Mouse (Mus musculus): ENCODE measurements around the gene Mslnl. TPM values are rescaled to one million over a fixed set of nuclear protein-coding genes. Genes with fewer than 3 reads are reported as not detected.

Gene Mslnl
- total and polyA plus RNA-seq, 2 experiments from 2014 or later, result 0.05 TPM; not detected in 1

GRCm38 (mm10) chr17:25783861-25784574, 48.2 kb downstream of the Mslnl start:
- H3K27ac ChIP-seq, result no peak overlapping the region; the same call in 1 of the 2 replicates

GRCm38 (mm10) chr17:25785281-25785745, 49.5 kb downstream of the Mslnl start, which contains the start of gene Haghl:
Gene Haghl (minus strand): TSS chr17:25785673.
- H3K9ac ChIP-seq (replicated peaks; ENCODE audit: low read length), result peak within 1 kb of the TSS; percentile 78
- DNase-seq (ENCODE audit: low spot score), result peak; percentile 99
- H3K27me3 ChIP-seq (ENCODE audit: insufficient read depth, low read length), result no peaks in the 10 kb centered on the region
- under 1% methylated on average over 23 of the region's 23 CpGs for WGBS
- H3K36me3 ChIP-seq (ENCODE audit: insufficient read depth, low read length), result peaks cover 25% of the 10 kb centered on the region
- peak; percentile 87 for ATAC-seq
- peaks cover 9% of the 10 kb centered on the region for H3K4me1 ChIP-seq (ENCODE audit: insufficient read depth, low read length)
- H3K4me2 ChIP-seq (ENCODE audit: low read depth, low read length), result peak within 1 kb of the TSS; percentile 91
- peak within 1 kb of the TSS; percentile 71 for H3K4me3 ChIP-seq (ENCODE audit: low read length)
- peak; percentile 8; the same call in 1 of the 2 replicates for TF ChIP-seq CTCF (IDR thresholded peaks at IDR 0.05; ENCODE audit: low read depth)
- no peaks in the 10 kb centered on the region for H3K9me3 ChIP-seq (ENCODE audit: low read length)
- H3K27ac ChIP-seq, result peak within 1 kb of the TSS; percentile 87

More at GRCm38 (mm10) chr17:25783861-25784574, 48.2 kb downstream of the Mslnl start:
- DNase-seq (ENCODE audit: low spot score), result no peak
- H3K4me3 ChIP-seq (ENCODE audit: low read length), result peak overlapping the region; percentile 71
- peak overlapping the region; percentile 78 for H3K9ac ChIP-seq (replicated peaks; ENCODE audit: low read length)
- no peak for TF ChIP-seq CTCF (IDR thresholded peaks at IDR 0.05; ENCODE audit: low read depth)
- H3K27me3 ChIP-seq (ENCODE audit: insufficient read depth, low read length), result no peaks in the 10 kb centered on the region
- no peaks in the 10 kb centered on the region for H3K9me3 ChIP-seq (ENCODE audit: low read length)
- peaks cover 22% of the 10 kb centered on the region for H3K36me3 ChIP-seq (ENCODE audit: insufficient read depth, low read length)
- H3K4me1 ChIP-seq (ENCODE audit: insufficient read depth, low read length), result peaks cover 9% of the 10 kb centered on the region
- 71% methylated on average over 15 of the region's 15 CpGs for WGBS
- peak overlapping the region; percentile 91 for H3K4me2 ChIP-seq (ENCODE audit: low read depth, low read length)
- no peak for ATAC-seq

GRCm38 (mm10) chr17:25786280-25786679, 50.4 kb downstream of the Mslnl start, which contains the start of gene Ccdc78:
Gene Ccdc78 (plus strand): TSS chr17:25786580.
- no peak for TF ChIP-seq CTCF (IDR thresholded peaks at IDR 0.05; ENCODE audit: low read depth)
- Histone ChIP-seq H3K27ac (peak within 1 kb of the TSS; percentile 87), H3K4me2 (ENCODE audit: low read depth, low read length) (peak within 1 kb of the TSS; percentile 91), H3K4me1 (ENCODE audit: insufficient read depth, low read length) (peaks cover 9% of the 10 kb centered on the region), H3K9ac (replicated peaks; ENCODE audit: low read length) (peak within 1 kb of the TSS; percentile 78), H3K27me3 (ENCODE audit: insufficient read depth, low read length) (no peaks in the 10 kb centered on the region), H3K36me3 (ENCODE audit: insufficient read depth, low read length) (peaks cover 25% of the 10 kb centered on the region), H3K9me3 (ENCODE audit: low read length) (no peaks in the 10 kb centered on the region), H3K4me3 (ENCODE audit: low read length) (peak within 1 kb of the TSS; percentile 71)
- ATAC-seq (no peak), DNase-seq (ENCODE audit: low spot score) (no peak)
- 83% methylated on average over 3 of the region's 3 CpGs for WGBS

- no peak overlapping the region for H3K9ac ChIP-seq (replicated peaks; ENCODE audit: low read length)
- H3K4me1 ChIP-seq (ENCODE audit: insufficient read depth, low read length), result peaks cover 9% of the 10 kb centered on the region
- 94% methylated on average over 9 of the region's 9 CpGs for WGBS
- no peaks in the 10 kb centered on the region for H3K27me3 ChIP-seq (ENCODE audit: insufficient read depth, low read length)
- no peak for TF ChIP-seq CTCF (IDR thresholded peaks at IDR 0.05; ENCODE audit: low read depth)
- no peak overlapping the region for H3K4me3 ChIP-seq (ENCODE audit: low read length)
- peaks cover 18% of the 10 kb centered on the region for H3K36me3 ChIP-seq (ENCODE audit: insufficient read depth, low read length)
- no peak for ATAC-seq
- no peaks in the 10 kb centered on the region for H3K9me3 ChIP-seq (ENCODE audit: low read length)
- no peak overlapping the region for H3K27ac ChIP-seq
- H3K4me2 ChIP-seq (ENCODE audit: low read depth, low read length), result no peak overlapping the region
- DNase-seq (ENCODE audit: low spot score), result no peak
Observed at GRCm38 (mm10) chr17:25786781-25787504, 51.1 kb downstream of the Mslnl start.

- Histone ChIP-seq H3K9ac (replicated peaks; ENCODE audit: low read length) (peak overlapping the region; percentile 67), H3K4me2 (ENCODE audit: low read depth, low read length) (peak overlapping the region; percentile 95), H3K4me1 (ENCODE audit: insufficient read depth, low read length) (peaks cover 10% of the 10 kb centered on the region; the same call in 1 of the 2 replicates), H3K9me3 (ENCODE audit: low read length) (no peaks in the 10 kb centered on the region), H3K36me3 (ENCODE audit: insufficient read depth, low read length) (peaks cover 4% of the 10 kb centered on the region), H3K27ac (peak overlapping the region; percentile 94), H3K4me3 (ENCODE audit: low read length) (peak overlapping the region; percentile 66), H3K27me3 (ENCODE audit: insufficient read depth, low read length) (no peaks in the 10 kb centered on the region)
- 22% methylated on average over 19 of the region's 19 CpGs for WGBS
- DNase-seq (ENCODE audit: low spot score) (peak; percentile 51), ATAC-seq (peak; percentile 3; the same call in 1 of the 2 replicates)
- peak; percentile 40 for TF ChIP-seq CTCF (IDR thresholded peaks at IDR 0.05; ENCODE audit: low read depth)
Observed at GRCm38 (mm10) chr17:25791320-25791842, 55.5 kb downstream of the Mslnl start.

GRCm38 (mm10) chr17:25791843-25792527, 56.1 kb downstream of the Mslnl start:
- under 1% methylated on average over 45 of the region's 45 CpGs for WGBS
- H3K27ac ChIP-seq, result peak overlapping the region; percentile 94
- DNase-seq (ENCODE audit: low spot score) (peak; percentile 91), ATAC-seq (peak; percentile 62)
- TF ChIP-seq CTCF (IDR thresholded peaks at IDR 0.05; ENCODE audit: low read depth), result no peak
- peak overlapping the region; percentile 66 for H3K4me3 ChIP-seq (ENCODE audit: low read length)
- H3K9ac ChIP-seq (replicated peaks; ENCODE audit: low read length), result peak overlapping the region; percentile 67
- peaks cover 4% of the 10 kb centered on the region for H3K36me3 ChIP-seq (ENCODE audit: insufficient read depth, low read length)
- H3K4me1 ChIP-seq (ENCODE audit: insufficient read depth, low read length), result peaks cover 15% of the 10 kb centered on the region; the same call in 1 of the 2 replicates
- no peaks in the 10 kb centered on the region for H3K9me3 ChIP-seq (ENCODE audit: low read length)
- H3K27me3 ChIP-seq (ENCODE audit: insufficient read depth, low read length), result no peaks in the 10 kb centered on the region
- H3K4me2 ChIP-seq (ENCODE audit: low read depth, low read length), result peak overlapping the region; percentile 95
